In the genomic region with DNA sequence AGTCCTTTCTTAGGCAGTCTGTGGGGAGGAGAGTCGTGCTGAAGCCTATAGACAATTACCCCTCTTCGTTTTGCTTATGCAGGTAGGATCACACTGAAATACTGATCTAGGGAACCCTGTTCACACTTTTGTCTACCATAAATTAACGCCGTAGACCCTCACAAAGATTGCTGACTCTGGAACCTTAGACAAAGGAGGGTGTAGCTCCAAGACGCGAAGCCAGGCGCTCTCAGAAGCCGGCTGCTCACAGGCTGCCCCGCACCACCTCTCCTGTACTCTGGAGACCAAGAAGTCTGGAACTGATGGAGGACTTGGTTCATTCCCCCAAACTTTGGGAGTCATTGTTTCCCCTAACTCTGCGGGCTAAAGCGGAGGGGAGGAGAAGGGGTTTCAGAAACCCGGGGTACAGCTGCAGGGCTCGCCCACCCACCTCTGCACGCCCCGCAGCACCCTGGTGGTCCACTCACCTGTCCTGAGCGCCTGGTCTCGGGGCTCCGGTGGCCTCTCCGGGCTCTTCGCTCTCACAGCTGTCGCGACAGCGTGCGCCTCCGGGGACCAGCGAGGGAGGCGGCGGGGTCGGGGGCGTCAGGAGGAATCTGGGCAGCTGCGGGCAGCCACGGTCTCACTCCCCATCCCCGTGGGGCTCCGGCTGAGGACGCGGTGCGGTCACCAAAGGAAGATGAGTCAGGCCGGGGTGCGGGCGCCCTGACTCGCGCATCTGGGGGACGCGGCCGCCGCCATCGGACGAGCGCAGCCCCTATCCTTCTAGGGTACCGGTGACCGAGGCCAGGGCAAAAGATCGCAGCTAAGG, we compare ENCODE assay signal across 9 mouse cellular contexts. TPM values are rescaled to one million over a fixed set of nuclear protein-coding genes. Genes with fewer than 3 reads are reported as not detected.
A peak's percentile ranks its signal among the peaks of the same experiment; 100 is the strongest.
DNase-seq lines count a peak whose midpoint lies in the region; ATAC-seq lines count a peak whose summit lies in the region.
"Had no signal": no experiment of that assay in that cellular context is flagged by ENCODE, and none has a peak within 500 bp of the region (broad histone marks: within the 10 kb centered on the region; RNA-seq: fewer than 3 reads in every experiment).

Gene Gm9767 (plus strand): TSS at position 585 of the 811 bp plus-strand sequence.

- no peaks in the 10 kb centered on the region for H3K9me3 ChIP-seq in embryonic facial prominence, embryonic 12.5 days
- H3K9me3 ChIP-seq in hindbrain, embryonic 15.5 days = no peaks in the 10 kb centered on the region
- H3K9me3 ChIP-seq in liver, embryonic 15.5 days (replicated peaks) = no peaks in the 10 kb centered on the region

- H3K27ac ChIP-seq in embryonic facial prominence, embryonic 12.5 days = 0 out of 2 replicates have a peak within 1 kb of the TSS, but pooled peaks have one; percentile 2
- H3K27ac ChIP-seq in hindbrain, embryonic 15.5 days (replicated peaks) = peak within 1 kb of the TSS; percentile 76
- H3K27ac ChIP-seq in liver, embryonic 15.5 days (replicated peaks) = no peak within 1 kb of the TSS

- WGBS in embryonic facial prominence, embryonic 12.5 days = 1% methylated on average over 52 of the region's 52 CpGs
- under 1% methylated on average over 52 of the region's 52 CpGs for WGBS in hindbrain, embryonic 15.5 days
- 3% methylated on average over 52 of the region's 52 CpGs for WGBS in liver, embryonic 15.5 days (ENCODE audit: insufficient replicate concordance)

- peak; percentile 50; the same call in 1 of the 2 replicates for ATAC-seq in embryonic facial prominence, embryonic 12.5 days (ENCODE audit: insufficient number of reproducible peaks, insufficient read depth, low FRiP score, low TSS enrichment)
- peak; percentile 71 for ATAC-seq in hindbrain, embryonic 15.5 days (ENCODE audit: low FRiP score, low read depth)
- ATAC-seq in liver, embryonic 15.5 days (ENCODE audit: insufficient read depth) = no peak

- no peaks in the 10 kb centered on the region for H3K4me1 ChIP-seq in embryonic facial prominence, embryonic 12.5 days
- H3K4me1 ChIP-seq in hindbrain, embryonic 15.5 days (replicated peaks) = peaks cover 23% of the 10 kb centered on the region
- no peaks in the 10 kb centered on the region for H3K4me1 ChIP-seq in liver, embryonic 15.5 days (replicated peaks)

- intact Hi-C loops in gastrocnemius, postnatal 14 days (cut with DNase I; ENCODE audit: low total_unique reads) = no loop called here

- DNase-seq in gastrocnemius, postnatal 14 days = peak; percentile 12
- no peak for DNase-seq in gastrocnemius, adult 18-20 months (ENCODE audit: low spot score)
- DNase-seq in ES-CJ7 (ENCODE audit: low read depth, low spot score) = peak; percentile 20
- DNase-seq in right cerebral cortex, postnatal 25 days = peak; percentile 52
- DNase-seq in thymus, adult 18-20 months = no peak

- peak within 1 kb of the TSS; percentile 95 for H3K4me2 ChIP-seq in embryonic facial prominence, embryonic 12.5 days (replicated peaks)
- H3K4me2 ChIP-seq in hindbrain, embryonic 15.5 days = peak within 1 kb of the TSS; percentile 74
- peak within 1 kb of the TSS; percentile 50 for H3K4me2 ChIP-seq in liver, embryonic 15.5 days

- H3K4me3 ChIP-seq in embryonic facial prominence, embryonic 12.5 days = peak within 1 kb of the TSS; percentile 71
- H3K4me3 ChIP-seq in hindbrain, embryonic 15.5 days = peak within 1 kb of the TSS; percentile 67
- peak within 1 kb of the TSS; percentile 34 for H3K4me3 ChIP-seq in liver, embryonic 15.5 days (replicated peaks)

- H3K36me3 ChIP-seq in embryonic facial prominence, embryonic 12.5 days = no peaks in the 10 kb centered on the region
- H3K36me3 ChIP-seq in hindbrain, embryonic 15.5 days = no peaks in the 10 kb centered on the region
- no peaks in the 10 kb centered on the region for H3K36me3 ChIP-seq in liver, embryonic 15.5 days (replicated peaks)

- peaks cover 8% of the 10 kb centered on the region; the same call in 1 of the 2 replicates for H3K27me3 ChIP-seq in embryonic facial prominence, embryonic 12.5 days
- H3K27me3 ChIP-seq in hindbrain, embryonic 15.5 days = no peaks in the 10 kb centered on the region
- peaks cover 31% of the 10 kb centered on the region for H3K27me3 ChIP-seq in liver, embryonic 15.5 days
- H3K27me3 ChIP-seq: CH12.LX had no signal

- H3K9ac ChIP-seq in embryonic facial prominence, embryonic 12.5 days = peak within 1 kb of the TSS; percentile 63
- peak within 1 kb of the TSS; percentile 74 for H3K9ac ChIP-seq in hindbrain, embryonic 15.5 days
- no peak within 1 kb of the TSS for H3K9ac ChIP-seq in liver, embryonic 15.5 days

RNA-seq across cellular contexts. Expression of gene Gm9767, which starts in this region (rescaled TPM):
- not detected for total RNA-seq in gastrocnemius, postnatal 14 days (2021)
- not detected for total RNA-seq in gastrocnemius, adult 18-20 months (2021)
- polyA plus RNA-seq in embryonic facial prominence, embryonic 12.5 days (2016; fragmentation: Nextera tagmentation; extraction: Ambion mirVana) = 0.60 and 0.99 TPM in 2 replicates
- polyA plus RNA-seq in hindbrain, embryonic 15.5 days (2015; fragmentation: Nextera tagmentation; extraction: Ambion mirVana) = 1.7 and 2.4 TPM in 2 replicates
- polyA plus RNA-seq in liver, embryonic 15.5 days (2015; fragmentation: Nextera tagmentation; extraction: Ambion mirVana) = not detected in 2 replicates
- total RNA-seq: CH12.LX had no signal

Comparison
In these comparisons a context has a peak if more than half of its experiments do, and no peak if none do; other contexts are left out.
1. Peak in DNase-seq in gastrocnemius, postnatal 14 days; RNA of the gene not detected or under 1 TPM.
2. Peak in ATAC-seq, H3K4me3 ChIP-seq, H3K27ac ChIP-seq, H3K9ac ChIP-seq and H3K4me2 ChIP-seq in embryonic facial prominence, embryonic 12.5 days; RNA of the gene not detected or under 1 TPM.
3. DNase-seq: peak in ES-CJ7 (single experiment) and right cerebral cortex, postnatal 25 days (single experiment); none in gastrocnemius, adult 18-20 months (single experiment) and thymus, adult 18-20 months (0 of 2).
4. Peak in every context shown above with its lines, with median percentiles within 50 percentile points of each other: H3K4me2 ChIP-seq and H3K4me3 ChIP-seq.